Mouse (Mus musculus) ES-E14 (cell line): ENCODE measurements around the gene Eepd1.

Experiments used
- CHD2 ChIP-seq: IDR thresholded peaks from 2 replicates; pipeline ENCODE4 v1.6.1; 2014; ENCODE audit warnings: mild to moderate bottlenecking, low read depth, low read length, inconsistent platforms
- HCFC1 ChIP-seq: IDR thresholded peaks from 2 replicates; pipeline ENCODE4 v1.6.1; 2012; ENCODE audit warnings: low read length, inconsistent platforms, borderline replicate concordance; ENCODE audit not compliant: insufficient read depth
- MAFK ChIP-seq: IDR thresholded peaks from 2 replicates; pipeline ENCODE4 v1.6.1; 2014; ENCODE audit warnings: mild to moderate bottlenecking, low read depth, low read length, inconsistent platforms; ENCODE audit not compliant: insufficient read depth
- ZC3H11A ChIP-seq: IDR thresholded peaks from 2 replicates; pipeline ENCODE4 v1.6.1; 2012; ENCODE audit warnings: low read depth, mild to moderate bottlenecking, inconsistent platforms, low read length, borderline replicate concordance

GRCm38 (mm10) chr9:25578674-25579596, 97.6 kb downstream of the Eepd1 start:
- TF ChIP-seq MAFK (no peak), ZC3H11A (no peak), HCFC1 (no peak), CHD2 (no peak)
